Mouse (Mus musculus) fat pad, adult 2 months (tissue): Measurements from ENCODE around the gene Ppp2r5e.
A peak's percentile ranks its signal among the peaks of the same experiment; 100 is the strongest.

Source experiments
- DNase-seq: peaks from one replicate; pipeline ENCODE4 v3.0.0-alpha.2; 2011; ENCODE audit warnings: low read depth, low spot score; ENCODE audit errors: extremely low read depth

The Ppp2r5e gene

DNA sequence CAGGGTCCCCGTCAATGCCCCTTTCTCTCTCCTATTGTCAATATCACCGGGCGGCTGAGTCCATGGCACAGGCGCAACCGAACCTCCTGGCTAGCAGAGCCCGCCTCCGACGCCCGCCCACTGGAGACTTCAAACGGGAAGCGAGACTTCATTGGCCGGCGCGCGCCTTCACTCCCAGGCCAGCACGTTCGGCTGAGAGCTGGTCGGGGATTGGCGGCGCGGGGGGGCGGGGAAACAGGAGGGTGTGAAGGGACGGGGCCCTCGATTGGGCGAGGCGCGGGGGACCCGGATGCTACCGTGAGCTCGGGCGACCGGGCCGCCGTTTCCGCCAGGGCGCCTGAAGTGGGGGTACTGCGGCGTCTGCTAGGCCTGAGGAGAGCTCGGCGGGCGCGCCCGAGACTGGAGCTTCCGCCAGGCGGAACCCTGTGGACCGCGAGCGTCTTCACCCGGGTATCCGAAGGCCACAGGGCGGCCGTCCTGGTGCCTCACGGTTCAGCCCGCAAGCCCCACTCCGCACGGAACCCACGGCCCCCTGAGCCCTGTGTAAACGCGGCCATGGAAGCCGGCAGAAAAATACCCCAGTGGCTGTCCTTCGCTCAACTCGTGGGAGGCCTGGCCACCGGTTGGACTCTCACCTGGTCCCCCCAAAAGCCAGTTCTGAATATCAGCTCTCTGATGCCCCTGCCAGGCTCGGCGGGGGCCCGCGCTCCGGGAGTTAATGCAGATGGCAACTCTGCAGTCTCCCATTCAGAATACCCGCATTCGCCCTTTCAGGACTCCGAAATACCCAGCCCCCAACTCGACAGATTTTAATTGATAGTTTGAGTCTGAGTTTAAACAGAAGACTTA lies at the start of gene Ppp2r5e:
TSS of gene Ppp2r5e (minus strand) at position 92 of the 849 bp plus-strand sequence.
- DNase-seq, result peak; percentile 49

DNA sequence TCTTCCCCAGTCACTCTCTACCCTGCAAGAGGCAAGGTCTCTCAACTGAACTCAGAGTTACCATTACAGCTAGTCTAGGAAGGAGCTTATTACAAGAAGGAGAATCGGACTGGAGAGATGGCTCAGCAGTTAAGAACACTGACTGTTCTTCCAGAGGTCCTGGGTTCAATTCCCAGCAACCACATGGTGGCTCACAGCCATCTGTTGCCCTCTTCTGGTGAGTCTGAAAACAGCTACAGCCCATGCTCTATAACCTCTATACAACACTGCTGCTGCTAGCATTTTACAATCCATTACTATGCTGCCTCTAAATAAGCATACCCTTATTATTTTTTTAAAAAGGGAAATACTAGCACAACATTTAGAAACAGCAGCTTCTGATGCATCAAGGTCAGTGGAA lies 49.7 kb upstream of the Ppp2r5e start:
- DNase-seq, result no peak

DNA sequence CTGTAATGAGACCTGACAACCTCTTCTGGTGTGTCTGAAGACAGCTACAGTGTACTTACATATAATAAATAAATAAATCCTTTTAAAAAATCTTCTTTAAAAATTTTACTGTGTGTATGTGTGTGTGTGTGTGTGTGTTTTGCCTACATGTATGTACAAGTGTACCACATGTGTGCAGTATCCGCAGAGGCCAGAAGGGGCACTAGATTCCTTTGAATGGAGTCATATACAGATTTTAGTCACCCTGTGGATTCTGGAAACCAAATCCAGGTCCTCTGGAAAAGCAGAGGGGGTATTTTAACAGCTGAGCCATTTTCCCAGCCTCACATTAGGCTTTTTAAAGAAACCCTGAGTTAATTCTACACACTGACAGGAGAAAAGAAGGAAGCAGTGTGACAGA lies 45.7 kb upstream of the Ppp2r5e start:
- DNase-seq, result no peak

DNA sequence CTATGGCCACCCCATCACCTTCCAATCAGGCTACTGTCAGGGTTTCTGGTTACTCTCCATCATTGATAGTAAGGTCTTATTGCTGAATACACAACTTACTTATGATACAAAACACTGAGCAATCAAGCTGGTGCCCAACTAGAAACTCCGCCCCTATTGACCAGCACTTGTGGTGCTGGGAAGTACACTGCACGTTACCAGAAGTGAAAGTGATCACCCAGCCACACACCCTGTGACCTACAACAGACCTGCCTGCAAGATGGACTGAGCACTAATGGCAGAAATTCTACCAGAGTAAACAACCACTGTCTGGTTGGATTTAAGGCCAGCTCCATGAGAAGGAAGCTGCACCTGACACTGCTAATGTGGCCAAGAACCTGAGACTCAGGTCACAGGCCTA lies 42.3 kb upstream of the Ppp2r5e start:
- no peak for DNase-seq

DNA sequence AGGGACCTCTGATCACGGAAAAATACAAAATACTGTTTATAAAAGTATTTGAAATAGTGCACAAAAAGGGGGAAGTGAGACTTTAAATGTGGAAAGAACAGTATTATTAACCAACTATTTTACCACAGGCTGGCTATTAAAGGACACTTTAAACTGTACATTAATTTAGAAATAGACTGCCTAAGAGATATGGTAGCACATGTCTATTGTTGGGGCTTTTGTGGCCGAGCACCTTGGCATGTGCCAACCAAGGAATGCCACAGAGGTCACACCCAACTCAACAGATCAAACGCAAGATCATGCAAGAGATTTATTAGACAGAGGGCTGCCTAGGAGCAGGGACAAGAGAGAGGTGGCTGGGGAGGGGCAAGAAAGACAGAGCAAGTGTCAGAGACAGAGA lies 41.1 kb upstream of the Ppp2r5e start:
- no peak for DNase-seq

DNA sequence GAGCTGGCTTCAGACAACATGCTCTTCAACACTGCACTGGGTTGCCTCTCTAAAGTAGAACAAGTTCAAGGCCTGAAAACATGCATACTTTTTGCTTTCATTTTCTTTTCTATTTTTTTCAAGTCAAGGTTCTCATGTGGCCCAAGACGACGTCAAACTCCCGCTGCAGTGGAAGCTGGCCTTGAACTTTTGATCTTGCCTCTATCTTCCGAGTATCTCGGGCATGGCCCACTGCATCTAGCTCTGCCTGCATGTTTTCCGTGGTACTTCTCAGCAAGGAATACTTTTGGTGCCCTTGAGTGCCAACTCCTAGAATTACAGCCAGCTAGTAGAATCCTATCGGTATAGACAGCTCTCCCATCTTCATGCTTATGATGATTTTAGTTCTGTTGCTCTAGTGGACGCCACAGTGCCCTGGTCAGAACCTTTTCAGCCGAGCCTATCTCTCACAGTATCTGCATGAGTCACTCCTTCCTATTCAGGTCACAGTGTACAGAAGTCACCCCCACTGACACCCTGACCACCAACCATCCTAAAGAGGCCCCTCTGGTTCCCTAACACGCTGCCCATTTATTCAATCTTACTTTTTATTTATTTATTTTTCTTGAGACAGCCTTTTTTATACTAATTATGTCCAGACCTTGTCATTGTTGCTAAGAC lies 39.9 kb upstream of the Ppp2r5e start:
- no peak for DNase-seq

DNA sequence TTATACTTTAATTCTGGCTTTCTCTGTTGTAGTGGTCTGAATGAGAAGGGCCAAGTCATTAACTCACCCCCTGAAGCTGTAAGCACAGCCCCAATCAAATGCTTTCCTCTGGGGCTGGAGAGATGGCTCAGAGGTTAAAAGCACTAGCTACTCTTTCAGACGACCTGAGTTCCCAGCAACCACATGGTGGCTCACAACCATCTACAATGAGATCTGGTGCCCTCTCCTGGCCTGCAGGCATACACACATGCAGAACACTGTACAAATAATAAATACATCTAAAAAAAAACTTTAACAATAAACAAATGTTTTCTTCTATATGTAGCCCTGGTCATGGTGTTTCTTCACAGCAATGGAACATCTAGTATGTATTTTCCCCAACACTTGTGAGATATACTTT lies 33.6 kb upstream of the Ppp2r5e start:
- no peak for DNase-seq

DNA sequence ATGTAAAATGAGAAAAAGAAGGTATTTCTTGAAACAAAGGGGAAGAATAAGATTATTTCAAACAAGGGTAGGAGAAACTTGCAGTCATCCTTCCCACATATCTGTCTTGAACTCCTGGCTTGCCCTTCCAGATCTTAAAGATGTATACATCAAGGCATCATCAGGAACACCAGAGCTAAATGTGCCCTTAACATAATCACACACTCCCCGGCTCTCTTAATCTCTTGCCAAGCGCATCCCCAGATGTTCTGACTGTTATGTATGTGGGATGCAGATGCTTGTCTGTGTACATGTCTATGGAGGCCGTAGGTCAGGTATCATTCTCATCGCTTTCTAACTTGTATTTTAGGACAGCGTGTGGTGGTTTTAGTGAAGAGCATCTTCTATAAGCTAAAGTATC lies 27.2 kb upstream of the Ppp2r5e start:
- no peak for DNase-seq

DNA sequence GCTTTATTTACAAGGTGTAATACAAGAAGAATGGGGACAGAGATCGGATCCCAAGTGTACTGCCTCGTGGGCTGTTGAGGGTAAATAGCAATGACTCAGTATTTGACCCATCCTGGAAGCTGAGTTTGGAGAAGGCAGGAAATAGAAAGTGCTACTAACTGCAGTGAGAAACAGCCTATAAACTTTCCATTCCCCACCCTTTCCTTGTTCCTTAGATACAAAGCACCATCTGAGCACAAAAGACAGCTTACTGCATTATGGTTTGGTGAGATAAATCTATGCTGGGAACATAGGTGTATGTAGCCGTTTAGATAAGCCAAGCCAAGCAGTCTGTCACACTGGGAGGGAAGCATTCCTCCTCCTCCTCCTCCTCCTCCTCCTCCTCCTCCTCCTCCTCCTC lies 26.8 kb upstream of the Ppp2r5e start:
- DNase-seq, result no peak

DNA sequence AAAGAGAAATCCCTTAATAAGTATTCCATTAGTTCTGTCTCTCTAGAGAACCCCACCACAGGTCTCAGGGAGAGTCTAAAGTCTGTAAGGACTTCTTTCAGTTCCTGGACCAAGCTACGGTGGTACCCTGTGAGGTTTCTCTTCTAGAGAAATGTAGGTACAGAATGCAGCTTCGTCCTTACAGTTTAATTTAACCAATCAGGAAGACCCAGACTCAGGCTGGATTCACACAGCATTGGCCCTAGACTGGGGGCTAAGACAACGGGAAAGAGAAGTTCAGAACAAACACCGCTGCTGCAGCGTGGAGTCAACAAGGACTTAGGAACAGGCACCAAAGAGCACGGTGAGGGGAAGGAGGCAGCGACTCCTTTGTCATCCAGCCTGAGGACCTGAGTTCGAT lies 20.8 kb upstream of the Ppp2r5e start:
- DNase-seq, result no peak

DNA sequence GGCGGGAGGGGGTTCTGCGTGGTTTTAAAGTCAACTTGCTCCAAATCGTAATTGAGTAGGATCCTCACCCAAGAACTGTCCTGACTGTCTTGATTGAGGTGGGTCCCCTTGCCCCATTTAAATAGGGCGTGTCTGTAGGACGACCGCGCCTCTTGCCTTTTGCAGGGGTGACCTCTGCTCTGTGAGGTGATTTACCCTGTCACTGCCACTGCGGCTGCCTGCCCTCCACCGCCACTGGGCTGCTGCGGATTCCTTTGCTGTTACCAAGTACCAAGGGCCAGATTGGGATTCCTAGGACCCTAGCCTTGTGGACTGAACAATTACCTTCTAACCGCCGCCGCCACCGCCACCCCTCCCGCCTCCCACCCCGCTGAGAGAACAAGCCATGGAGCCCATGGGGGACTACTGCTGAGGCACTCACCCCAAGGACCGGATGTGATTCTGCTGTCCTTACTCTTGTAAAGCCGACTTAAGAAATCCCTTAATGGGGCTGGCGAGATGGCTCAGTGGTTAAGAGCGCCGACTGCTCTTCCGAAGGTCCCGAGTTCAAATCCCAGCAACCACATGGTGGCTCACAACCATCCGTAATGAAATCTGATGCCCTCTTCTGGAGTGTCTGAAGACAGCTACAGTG lies 20.2 kb upstream of the Ppp2r5e start:
- no peak for DNase-seq

DNA sequence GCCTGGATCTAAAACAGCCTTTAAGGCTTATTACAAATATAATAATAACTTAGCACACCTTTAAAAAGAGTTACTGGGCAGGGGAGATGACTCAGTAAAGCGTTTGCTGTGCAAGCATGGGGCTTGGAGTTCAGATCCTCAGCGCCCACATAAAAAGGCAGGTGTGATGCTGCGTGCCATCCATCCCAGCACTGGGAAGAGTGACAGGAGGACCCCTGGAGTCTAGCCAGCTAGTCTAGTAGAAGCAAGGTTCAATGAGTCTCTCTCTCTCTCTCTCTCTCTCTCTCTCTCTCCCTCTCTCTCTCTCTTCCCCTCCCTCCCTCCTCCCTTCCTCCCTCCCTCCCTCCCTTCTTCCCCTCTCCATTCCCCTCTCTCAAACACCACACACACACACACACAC lies 19.5 kb upstream of the Ppp2r5e start:
- no peak for DNase-seq

DNA sequence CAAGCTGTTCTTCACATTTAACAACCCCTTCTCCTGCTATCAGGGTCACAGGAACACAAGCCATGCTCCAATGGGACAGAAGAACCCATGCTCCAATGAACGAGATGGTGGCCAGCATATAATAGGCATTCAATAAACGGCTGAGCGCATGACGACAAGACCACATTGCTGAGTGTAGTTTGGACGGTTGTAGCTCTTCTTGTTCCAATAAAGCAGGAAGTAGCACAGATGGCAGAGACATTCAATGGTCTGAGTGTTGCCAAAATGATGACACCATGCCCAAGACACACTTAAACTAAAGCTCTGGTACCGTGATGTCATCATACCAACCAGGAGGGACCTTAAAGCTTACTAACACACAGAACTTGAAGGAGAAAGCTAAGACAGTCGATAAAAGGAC lies 16.7 kb upstream of the Ppp2r5e start:
- no peak for DNase-seq

DNA sequence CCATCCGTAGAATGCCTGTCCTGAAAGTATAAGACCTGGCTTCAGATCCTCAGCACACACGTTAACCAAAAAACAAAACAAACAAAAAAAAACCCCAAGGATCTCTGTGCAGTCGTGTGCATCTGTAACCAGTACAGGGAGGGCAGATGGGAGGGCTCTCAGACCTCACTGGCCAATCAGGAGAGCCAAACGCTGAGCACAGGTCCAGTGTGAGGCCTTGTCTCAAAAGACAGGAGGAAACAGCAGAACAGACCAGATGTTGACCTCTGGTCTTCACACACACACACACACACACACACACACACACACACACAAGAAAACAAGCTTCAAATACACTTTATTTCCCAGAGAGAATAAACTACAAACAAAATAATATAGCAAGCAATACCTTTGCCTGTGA lies 3.4 kb upstream of the Ppp2r5e start:
- no peak for DNase-seq

DNA sequence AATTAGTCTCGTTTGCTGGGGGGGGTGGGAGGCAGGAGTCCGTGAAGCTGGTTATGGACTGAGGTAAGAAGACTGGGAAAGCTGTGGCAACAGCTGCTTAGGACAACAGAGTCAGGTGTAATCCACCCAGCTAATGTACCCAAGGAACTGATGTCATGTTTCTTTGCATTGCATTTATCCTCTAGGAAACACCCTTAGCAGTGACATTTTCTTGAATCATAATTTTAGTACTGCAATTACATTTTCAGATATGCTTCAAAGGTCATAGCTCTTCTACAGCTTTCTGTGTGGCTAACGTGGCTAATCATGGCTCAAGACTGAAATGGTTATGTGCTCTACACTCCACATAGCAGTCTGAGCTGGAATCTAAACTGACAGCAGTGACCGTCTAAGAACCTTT lies 2.9 kb upstream of the Ppp2r5e start:
- no peak for DNase-seq

DNA sequence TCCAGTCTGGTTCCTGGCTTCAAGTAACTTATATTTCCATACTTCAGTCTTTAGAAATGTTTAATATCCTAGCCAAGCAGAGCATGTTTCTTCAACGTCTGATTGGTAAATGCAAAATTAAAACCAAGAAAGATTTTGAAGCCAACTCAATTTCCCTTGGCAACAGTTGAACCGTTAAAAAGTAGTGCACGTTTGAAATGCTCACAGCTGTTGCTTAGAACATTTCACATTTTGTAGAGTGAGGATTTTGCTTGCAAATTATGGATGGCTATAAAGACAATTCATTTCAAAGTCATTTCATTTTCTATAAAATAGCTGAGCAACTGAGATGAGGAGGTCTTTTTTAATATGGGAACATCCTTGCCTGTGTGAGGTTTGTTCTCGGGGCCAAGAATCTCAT lies 1.7 kb upstream of the Ppp2r5e start:
- DNase-seq, result no peak

DNA sequence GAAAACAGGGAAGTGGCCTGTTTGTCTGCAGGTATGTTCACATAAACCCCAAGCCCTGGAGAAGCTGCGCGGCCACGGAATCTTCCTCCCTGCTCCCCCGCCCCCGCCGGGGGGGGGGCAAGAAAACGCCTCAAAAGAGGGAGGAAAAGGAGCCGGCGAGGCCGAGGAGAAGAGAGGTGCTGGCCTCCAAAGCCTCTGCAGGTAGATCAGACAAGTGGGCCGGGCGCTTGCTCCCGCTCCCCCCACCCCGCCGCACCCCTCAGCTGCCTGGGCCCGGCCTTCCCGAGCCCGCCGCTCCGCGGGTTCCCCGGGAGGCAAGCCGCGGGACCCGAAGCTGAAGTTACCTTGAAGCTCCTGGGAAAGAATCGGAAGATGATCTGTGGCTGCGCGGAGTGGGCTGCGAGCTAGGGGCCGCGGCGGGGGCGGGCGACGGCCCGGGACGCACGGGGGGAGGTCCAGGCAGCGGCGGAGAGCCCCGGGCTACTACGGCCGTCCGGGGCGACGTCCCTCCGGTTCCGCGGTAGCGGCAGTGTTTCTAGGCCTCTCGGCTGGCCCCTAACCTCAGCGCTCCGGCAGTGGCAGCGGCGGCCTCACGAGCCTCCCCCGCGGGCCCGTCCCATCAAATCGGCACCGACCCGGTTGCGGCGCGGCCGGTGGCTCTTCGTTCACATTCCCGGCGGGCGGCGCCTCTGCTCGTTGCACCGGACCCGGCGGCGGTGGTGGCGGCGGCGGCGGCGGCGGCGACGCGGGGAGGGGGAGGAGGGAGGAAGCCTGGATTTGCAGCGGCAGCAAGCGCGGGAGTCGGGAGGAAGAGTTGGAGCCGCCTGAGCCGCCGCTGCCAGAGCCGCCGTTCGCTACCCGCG lies 523 bp downstream of the Ppp2r5e start:
- no peak for DNase-seq

DNA sequence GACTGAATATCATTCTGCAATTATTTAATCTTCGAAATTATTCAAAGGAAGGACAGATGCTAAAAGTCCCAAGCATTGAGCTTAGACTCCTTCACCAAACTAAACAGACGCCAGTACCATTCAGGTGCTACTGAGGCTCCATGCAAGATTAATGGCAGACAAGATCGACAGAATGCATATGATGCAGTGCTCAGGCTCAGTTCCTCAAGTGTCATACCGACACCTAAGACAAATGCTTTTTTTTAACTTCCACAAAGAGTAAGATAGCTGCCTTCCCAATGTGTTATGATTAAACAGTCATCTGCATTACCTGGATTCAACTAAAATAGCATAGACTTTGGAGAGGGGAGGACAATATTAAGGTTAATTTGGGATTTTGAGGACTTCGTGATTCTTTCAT lies 1.6 kb downstream of the Ppp2r5e start:
- no peak for DNase-seq

DNA sequence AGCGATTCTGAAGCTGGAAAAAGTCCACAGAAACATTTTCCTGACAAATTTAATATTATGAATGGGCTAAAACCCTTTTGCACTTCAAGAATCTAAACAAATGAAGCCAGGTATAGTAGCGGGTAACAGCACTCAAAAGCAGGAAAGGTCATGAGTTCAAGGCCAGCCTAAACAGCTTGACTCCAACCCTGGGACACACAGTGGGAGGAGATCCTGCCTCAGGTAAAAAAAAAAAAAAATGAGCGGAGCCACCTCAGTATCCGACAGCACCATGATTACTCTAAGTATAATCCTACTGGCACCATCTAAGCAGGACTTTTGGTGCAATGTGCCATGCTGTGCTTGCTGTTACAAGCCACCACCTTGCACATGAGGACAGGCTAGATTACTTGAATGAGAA lies 2.2 kb downstream of the Ppp2r5e start:
- peak; percentile 7 for DNase-seq

DNA sequence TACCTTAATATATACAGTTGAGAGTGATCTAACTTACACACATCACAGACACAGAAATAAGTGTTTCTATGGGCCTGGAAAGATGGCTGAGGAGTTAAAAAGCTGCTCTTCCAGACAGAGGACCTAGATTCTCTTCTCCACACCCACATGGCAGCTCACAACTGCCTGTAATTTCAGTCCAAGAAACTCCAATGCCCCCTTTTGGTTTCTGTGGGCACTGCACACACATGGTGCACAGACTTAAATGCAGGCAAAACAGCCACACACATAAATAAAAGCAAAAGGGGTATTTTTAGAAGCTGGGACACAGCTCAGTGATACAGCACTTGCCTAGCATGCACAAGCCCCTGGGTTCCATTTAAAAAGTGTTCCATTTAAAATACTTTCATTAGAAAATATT lies 8.5 kb downstream of the Ppp2r5e start:
- DNase-seq, result no peak

DNA sequence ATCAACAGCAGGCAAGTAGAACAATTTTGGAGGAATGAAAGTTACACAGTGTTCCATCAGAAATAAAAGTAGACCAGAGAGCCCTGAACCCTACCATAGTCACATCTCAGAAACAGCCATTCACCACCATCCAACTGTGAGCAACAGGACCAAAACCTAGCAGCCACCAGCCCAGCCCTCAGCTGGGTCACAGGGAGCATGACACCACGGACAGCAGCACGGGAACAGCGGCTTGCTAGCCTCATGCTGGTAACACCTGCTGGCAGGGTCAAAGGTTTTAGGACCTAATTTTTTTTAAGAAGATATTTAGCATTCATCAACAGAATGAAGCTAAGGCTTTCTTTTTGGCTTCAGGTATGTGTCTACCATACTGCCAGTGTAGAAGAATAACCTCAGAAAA lies 12.3 kb downstream of the Ppp2r5e start:
- DNase-seq, result no peak
